In genomic region chr2:32617601-32618000, GRCm38 (mm10) we compare ENCODE assay signal across 1 mouse cellular context.
TF ChIP-seq lines count a peak whose summit lies in the region.

No protein-coding gene starts in this region.

TF ChIP-seq in MEL, 35 proteins besides CTCF, POLR2A, EP300 and RAD21:
- TF ChIP-seq ZMIZ1 (IDR thresholded peaks at IDR 0.05; ENCODE audit: low read depth, low read length), result no peak
- TF ChIP-seq ZKSCAN1 (IDR thresholded peaks at IDR 0.05; ENCODE audit: low read depth, low read length), result no peak
- no peak for TF ChIP-seq GATA1 (IDR thresholded peaks at IDR 0.05; ENCODE audit: low read depth, low read length)
- peak; percentile 45 for TF ChIP-seq SMC3 (IDR thresholded peaks at IDR 0.05; ENCODE audit: low read depth, low read length)
- TF ChIP-seq POLR2AphosphoS2 (IDR thresholded peaks at IDR 0.05; ENCODE audit: low read length), result no peak
TF ChIP-seq in MEL: peak in this region for 1.
